Mouse (Mus musculus) megakaryocyte, embryonic 14.5 days (primary cell): ENCODE results near the gene H1f0.

Experiments
- FLI1 ChIP-seq: IDR thresholded peaks from 2 replicates; pipeline ENCODE4 v1.6.1; 2012; ENCODE audit warnings: low read length, inconsistent platforms, mixed read lengths
- GATA1 ChIP-seq: IDR thresholded peaks from 3 replicates; pipeline ENCODE4 v1.6.1; 2012; ENCODE audit warnings: mixed read lengths, low read length, inconsistent platforms, borderline replicate concordance

DNA sequence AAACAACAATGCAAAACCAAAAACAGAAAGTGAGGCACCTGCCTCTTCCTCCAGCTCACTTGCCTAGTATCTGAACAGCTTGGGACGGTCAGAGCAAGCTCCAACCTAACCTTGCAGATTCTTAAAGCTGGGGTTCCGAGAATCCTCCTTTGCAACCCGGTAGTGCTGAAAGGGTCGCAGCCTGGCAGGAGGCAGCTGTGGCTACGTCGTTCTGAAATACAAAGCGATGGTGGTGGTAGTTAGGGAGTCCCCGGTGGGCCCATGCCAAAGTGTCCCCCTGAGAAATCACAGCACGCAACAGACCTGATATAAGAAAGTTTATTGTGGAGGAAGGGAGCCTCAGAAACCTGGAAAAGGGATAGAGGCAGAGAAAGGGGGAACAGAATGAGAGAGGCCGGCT, 10.1 kb downstream of the H1f0 start:
- TF ChIP-seq FLI1 (no peak), GATA1 (no peak)
